Mouse (Mus musculus) inflammation-experienced regulatory T-cells, adult 6 months (primary cell): ENCODE measurements around the gene Cntn4. TPM values are rescaled to one million over a fixed set of nuclear protein-coding genes. Genes with fewer than 3 reads are reported as not detected.
"Not testable (repeated sequence)": the region's sequence is repeated elsewhere in the genome, so short reads cannot be mapped to it uniquely, and the experiment has no call there.

Experiments
- ATAC-seq: one replicate; pipeline ENCODE4 v1.8.0; 2017
- polyA plus RNA-seq, 3 experiments: library from polyadenylated mRNA; unstranded; fragments of 100-300 nt; shearing (Covaris generic); gene quantifications; one replicate each; pipeline ENCODE4 v1.2.1; 2017

Cntn4 gene
- polyA plus RNA-seq, 3 experiments from 2014 or later: not detected

GRCm38 (mm10) chr6:106332933-106333332 lies 655.5 kb downstream of the Cntn4 start:
- no peak for ATAC-seq

- no peak for ATAC-seq
Measured at GRCm38 (mm10) chr6:106335066-106335465, 657.6 kb downstream of the Cntn4 start.

GRCm38 (mm10) chr6:106336805-106337204 lies 659.3 kb downstream of the Cntn4 start:
- ATAC-seq: no peak

GRCm38 (mm10) chr6:106337829-106338228 lies 660.4 kb downstream of the Cntn4 start:
- no peak for ATAC-seq

GRCm38 (mm10) chr6:106341114-106341513 lies 663.7 kb downstream of the Cntn4 start:
- no peak for ATAC-seq

GRCm38 (mm10) chr6:106350072-106350471 lies 672.6 kb downstream of the Cntn4 start:
- ATAC-seq: no peak

- ATAC-seq: no peak
Measured at GRCm38 (mm10) chr6:106351389-106351788, 673.9 kb downstream of the Cntn4 start.

GRCm38 (mm10) chr6:106358801-106359200 lies 681.3 kb downstream of the Cntn4 start:
- not testable (repeated sequence) for ATAC-seq

- no peak for ATAC-seq
Measured at GRCm38 (mm10) chr6:106381288-106382025, 704.0 kb downstream of the Cntn4 start.

GRCm38 (mm10) chr6:106387833-106388406 lies 710.5 kb downstream of the Cntn4 start:
- no peak for ATAC-seq

- no peak for ATAC-seq
Measured at GRCm38 (mm10) chr6:106408014-106408413, 730.6 kb downstream of the Cntn4 start.

GRCm38 (mm10) chr6:106408634-106409033 lies 731.2 kb downstream of the Cntn4 start:
- ATAC-seq: no peak

- ATAC-seq: no peak
Measured at GRCm38 (mm10) chr6:106422947-106423346, 745.5 kb downstream of the Cntn4 start.

- ATAC-seq: no peak
Measured at GRCm38 (mm10) chr6:106423471-106423870, 746.0 kb downstream of the Cntn4 start.

- no peak for ATAC-seq
Measured at GRCm38 (mm10) chr6:106426615-106427014, 749.2 kb downstream of the Cntn4 start.

GRCm38 (mm10) chr6:106431466-106431865 lies 754.0 kb downstream of the Cntn4 start:
- no peak for ATAC-seq

- ATAC-seq: no peak
Measured at GRCm38 (mm10) chr6:106440786-106441185, 763.3 kb downstream of the Cntn4 start.

GRCm38 (mm10) chr6:106441246-106441645 lies 763.8 kb downstream of the Cntn4 start:
- no peak for ATAC-seq

GRCm38 (mm10) chr6:106454131-106454838 lies 776.8 kb downstream of the Cntn4 start:
- ATAC-seq: no peak

GRCm38 (mm10) chr6:106455616-106456015 lies 778.2 kb downstream of the Cntn4 start:
- ATAC-seq: no peak

- ATAC-seq: no peak
Measured at GRCm38 (mm10) chr6:106458166-106458565, 780.7 kb downstream of the Cntn4 start.

GRCm38 (mm10) chr6:106462403-106462802 lies 784.9 kb downstream of the Cntn4 start:
- no peak for ATAC-seq

- ATAC-seq: no peak
Measured at GRCm38 (mm10) chr6:106463857-106464256, 786.4 kb downstream of the Cntn4 start.

- ATAC-seq: no peak
Measured at GRCm38 (mm10) chr6:106465766-106466165, 788.3 kb downstream of the Cntn4 start.
